Mouse (Mus musculus) erythroblast, embryonic 14.5 days (primary cell): ENCODE measurements at regions not wholly inside any gene's neighbourhood (a gene's known extent, or its start where the extent isn't known, plus 50 kb on each side); places are given as distances from the start of the nearest gene placed in this dataset.

Source experiments
- GATA1 ChIP-seq: IDR thresholded peaks from 2 replicates; pipeline ENCODE4 v1.6.1; 2012; ENCODE audit warnings: low read length, inconsistent platforms, mixed read lengths
- TAL1 ChIP-seq: IDR thresholded peaks from 3 replicates; pipeline ENCODE4 v1.6.1; 2012; ENCODE audit warnings: low read length, inconsistent platforms, mixed read lengths

- TF ChIP-seq GATA1 (no peak), TAL1 (no peak)
Measured at GRCm38 (mm10) chr1:76958706-76959105, 556.2 kb downstream of the Epha4 start.
